Mouse (Mus musculus) erythroblast, embryonic 14.5 days (primary cell): Measurements from ENCODE around the gene Flna.

Experiments used
- GATA1 ChIP-seq: IDR thresholded peaks from 2 replicates; pipeline ENCODE4 v1.6.1; 2012; ENCODE audit warnings: low read length, inconsistent platforms, mixed read lengths
- TAL1 ChIP-seq: IDR thresholded peaks from 3 replicates; pipeline ENCODE4 v1.6.1; 2012; ENCODE audit warnings: low read length, inconsistent platforms, mixed read lengths

DNA sequence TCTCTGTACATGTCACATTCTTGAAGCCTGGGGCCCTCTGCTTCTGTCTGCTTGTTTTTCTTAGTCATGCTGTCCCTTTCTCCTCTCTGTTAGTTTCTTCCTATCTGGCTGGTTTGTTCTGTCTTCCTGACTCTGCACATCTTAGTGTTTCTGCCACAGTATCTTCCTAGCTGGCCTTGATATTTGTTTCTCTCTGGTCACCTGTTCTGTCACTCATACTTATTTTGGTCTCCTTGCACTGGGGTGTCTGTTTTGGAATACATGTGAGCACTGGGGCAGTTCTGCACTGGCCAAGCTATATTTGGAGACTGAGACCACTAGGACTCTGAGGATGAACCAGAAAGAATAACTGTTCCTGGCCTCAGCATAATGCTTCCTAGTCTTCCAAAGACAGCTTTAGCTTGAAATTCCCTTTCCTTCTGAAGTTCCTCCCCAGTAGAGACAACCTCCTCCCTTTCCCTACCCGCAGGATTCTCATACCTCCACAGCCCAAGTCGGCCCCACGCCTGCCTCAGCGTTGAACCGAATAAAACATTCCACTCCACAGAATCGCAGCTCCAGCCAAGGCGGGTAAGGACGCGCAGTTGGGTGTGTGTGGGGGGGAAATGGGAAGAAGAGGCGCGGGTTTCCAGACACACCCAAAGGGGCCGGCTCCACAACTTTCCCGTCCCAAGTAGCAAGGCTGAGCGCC lies 31.6 kb upstream of the Flna start:
- TF ChIP-seq TAL1 (no peak), GATA1 (no peak)
